Mouse (Mus musculus): ENCODE measurements around the gene Plxna2. TPM values are rescaled to one million over a fixed set of nuclear protein-coding genes. Genes with fewer than 3 reads are reported as not detected.

Gene Plxna2
- total and polyA plus RNA-seq, 2 experiments from 2014 or later: 9.9 to 43.6 TPM

DNA sequence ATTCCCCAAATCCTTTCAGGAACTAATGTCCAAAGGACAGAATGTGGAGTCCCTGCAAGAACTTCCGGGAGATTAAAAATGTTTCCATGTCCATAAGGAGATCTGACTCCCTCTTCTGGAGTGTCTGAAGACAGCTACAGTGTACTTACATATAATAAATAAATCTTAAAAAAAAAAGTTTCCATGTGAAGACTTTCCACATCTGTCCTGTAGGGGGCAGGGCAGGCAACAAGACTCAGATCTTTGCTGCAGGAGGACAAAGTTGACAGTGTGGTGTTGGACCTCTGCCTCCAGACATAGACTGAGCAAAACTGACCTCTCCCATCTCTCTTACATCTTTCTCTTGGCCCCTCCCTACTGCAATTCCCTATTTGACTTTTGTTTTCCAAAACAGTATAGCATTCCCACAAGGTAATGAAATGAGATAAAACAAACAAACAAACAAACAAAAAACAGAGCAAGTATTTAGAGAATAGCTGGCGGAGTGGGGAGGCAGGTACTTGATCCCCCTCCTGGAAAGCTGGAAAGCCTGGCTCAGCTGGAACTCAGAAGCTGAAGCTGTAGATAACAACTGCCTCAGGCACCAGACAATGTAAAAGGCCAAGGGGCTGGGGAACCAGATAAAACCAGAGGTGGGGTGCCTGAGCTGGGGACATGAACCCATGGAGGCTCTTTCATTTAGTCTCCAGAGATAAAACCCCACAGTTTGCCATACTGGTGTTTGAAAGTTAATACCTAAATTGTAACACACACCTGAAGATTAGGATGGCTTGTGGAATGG, 143.6 kb downstream of the Plxna2 start:
- Histone ChIP-seq H3K9ac (replicated peaks; ENCODE audit: low read length, poor library complexity, severe bottlenecking) (no peak overlapping the region), H3K9me3 (ENCODE audit: low read length) (no peaks in the 10 kb centered on the region), H3K27ac (ENCODE audit: low read depth, low read length) (no peak overlapping the region), H3K36me3 (ENCODE audit: insufficient read depth, low read length) (peaks cover 14% of the 10 kb centered on the region; the same call in 1 of the 2 replicates), H3K27me3 (ENCODE audit: insufficient read depth, low read length) (no peaks in the 10 kb centered on the region), H3K4me3 (ENCODE audit: low read depth, low read length) (no peak overlapping the region), H3K4me2 (ENCODE audit: low read depth, low read length, poor library complexity, severe bottlenecking) (no peak overlapping the region), H3K4me1 (ENCODE audit: insufficient read depth, low read length) (no peaks in the 10 kb centered on the region)
- peak; percentile 51 for DNase-seq (ENCODE audit: low spot score)
- ATAC-seq (ENCODE audit: low FRiP score): no peak
- WGBS: 84% methylated on average over 2 of the region's 2 CpGs
- TF ChIP-seq CTCF (IDR thresholded peaks at IDR 0.05): peak; percentile 70

DNA sequence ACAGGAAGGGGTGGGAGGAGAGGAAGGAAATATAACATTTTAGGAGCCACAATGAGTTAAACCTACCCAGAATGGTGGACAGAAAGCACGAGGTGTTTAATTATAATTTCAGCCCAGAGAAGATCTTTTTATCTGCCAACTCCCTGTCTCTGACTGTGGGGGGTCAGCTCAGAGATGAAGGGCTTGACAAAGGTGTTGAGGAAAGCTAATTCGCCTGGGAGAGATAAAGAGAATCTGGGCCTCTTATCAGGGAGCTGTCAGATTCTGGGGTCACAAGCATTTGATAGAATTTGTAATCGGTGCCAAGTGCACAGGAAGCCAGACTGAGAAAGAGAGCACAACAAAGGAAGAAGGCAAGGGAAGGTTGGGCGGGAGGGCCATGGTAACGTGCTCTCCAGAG, 144.9 kb downstream of the Plxna2 start:
- Histone ChIP-seq H3K9ac (replicated peaks; ENCODE audit: low read length, poor library complexity, severe bottlenecking) (no peak overlapping the region), H3K4me2 (ENCODE audit: low read depth, low read length, poor library complexity, severe bottlenecking) (no peak overlapping the region), H3K27ac (ENCODE audit: low read depth, low read length) (no peak overlapping the region), H3K36me3 (ENCODE audit: insufficient read depth, low read length) (peaks cover 14% of the 10 kb centered on the region; the same call in 1 of the 2 replicates), H3K4me3 (ENCODE audit: low read depth, low read length) (no peak overlapping the region), H3K9me3 (ENCODE audit: low read length) (no peaks in the 10 kb centered on the region), H3K4me1 (ENCODE audit: insufficient read depth, low read length) (no peaks in the 10 kb centered on the region), H3K27me3 (ENCODE audit: insufficient read depth, low read length) (no peaks in the 10 kb centered on the region)
- no peak for DNase-seq (ENCODE audit: low spot score)
- no peak for ATAC-seq (ENCODE audit: low FRiP score)
- 48% methylated on average over 5 of the region's 5 CpGs for WGBS
- no peak for TF ChIP-seq CTCF (IDR thresholded peaks at IDR 0.05)

DNA sequence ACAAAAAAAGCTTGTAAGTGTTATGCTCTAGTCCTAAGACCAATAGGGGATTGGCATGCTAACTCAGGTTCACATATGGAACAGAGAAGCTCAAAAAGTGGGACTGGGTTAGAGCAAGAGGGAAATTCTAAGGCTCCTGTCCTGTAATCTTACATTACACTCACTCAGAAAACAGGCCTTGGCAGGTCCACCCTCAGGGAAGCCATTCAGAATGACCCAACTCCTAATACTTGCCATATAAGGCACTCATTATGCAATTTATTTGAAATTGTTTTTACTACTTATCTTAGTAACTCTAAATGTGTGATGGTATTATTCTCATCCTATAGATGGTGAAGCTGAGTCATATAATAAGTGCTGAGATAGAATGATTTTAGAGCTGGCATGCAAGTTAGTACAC, 146.9 kb downstream of the Plxna2 start:
- no peak for DNase-seq (ENCODE audit: low spot score)
- no peaks in the 10 kb centered on the region for H3K4me1 ChIP-seq (ENCODE audit: insufficient read depth, low read length)
- no peak overlapping the region for H3K4me3 ChIP-seq (ENCODE audit: low read depth, low read length)
- peaks cover 14% of the 10 kb centered on the region; the same call in 1 of the 2 replicates for H3K36me3 ChIP-seq (ENCODE audit: insufficient read depth, low read length)
- TF ChIP-seq CTCF (IDR thresholded peaks at IDR 0.05): no peak
- H3K4me2 ChIP-seq (ENCODE audit: low read depth, low read length, poor library complexity, severe bottlenecking): no peak overlapping the region
- H3K9ac ChIP-seq (replicated peaks; ENCODE audit: low read length, poor library complexity, severe bottlenecking): no peak overlapping the region
- no peak overlapping the region for H3K27ac ChIP-seq (ENCODE audit: low read depth, low read length)
- ATAC-seq (ENCODE audit: low FRiP score): no peak
- H3K9me3 ChIP-seq (ENCODE audit: low read length): no peaks in the 10 kb centered on the region
- no peaks in the 10 kb centered on the region for H3K27me3 ChIP-seq (ENCODE audit: insufficient read depth, low read length)

DNA sequence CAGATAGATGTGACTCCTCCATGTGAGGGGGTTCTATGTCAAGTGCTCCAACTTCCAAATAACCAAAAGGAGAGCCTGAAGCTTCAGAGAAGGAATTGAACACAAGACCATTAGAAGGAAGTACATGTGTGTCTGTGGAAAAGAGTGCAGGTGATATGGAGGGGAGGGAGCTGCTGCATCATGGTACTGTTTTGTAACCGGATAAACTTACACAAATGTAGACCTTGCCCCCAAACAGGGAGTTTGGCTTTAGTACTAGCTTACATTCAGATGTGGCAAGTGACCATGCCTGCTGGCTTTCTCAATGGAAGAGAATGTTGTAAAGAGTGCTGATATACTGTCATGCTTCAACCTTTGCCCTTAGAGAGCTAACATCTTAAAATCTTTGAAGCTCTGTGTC, 150.8 kb downstream of the Plxna2 start:
- 73% methylated on average over 1 of the region's 1 CpGs for WGBS
- no peak overlapping the region for H3K4me2 ChIP-seq (ENCODE audit: low read depth, low read length, poor library complexity, severe bottlenecking)
- no peaks in the 10 kb centered on the region for H3K4me1 ChIP-seq (ENCODE audit: insufficient read depth, low read length)
- TF ChIP-seq CTCF (IDR thresholded peaks at IDR 0.05): no peak
- no peaks in the 10 kb centered on the region for H3K9me3 ChIP-seq (ENCODE audit: low read length)
- ATAC-seq (ENCODE audit: low FRiP score): no peak
- H3K9ac ChIP-seq (replicated peaks; ENCODE audit: low read length, poor library complexity, severe bottlenecking): no peak overlapping the region
- H3K27ac ChIP-seq (ENCODE audit: low read depth, low read length): no peak overlapping the region
- H3K4me3 ChIP-seq (ENCODE audit: low read depth, low read length): no peak overlapping the region
- peaks cover 10% of the 10 kb centered on the region; the same call in 1 of the 2 replicates for H3K36me3 ChIP-seq (ENCODE audit: insufficient read depth, low read length)
- no peak for DNase-seq (ENCODE audit: low spot score)
- no peaks in the 10 kb centered on the region for H3K27me3 ChIP-seq (ENCODE audit: insufficient read depth, low read length)

DNA sequence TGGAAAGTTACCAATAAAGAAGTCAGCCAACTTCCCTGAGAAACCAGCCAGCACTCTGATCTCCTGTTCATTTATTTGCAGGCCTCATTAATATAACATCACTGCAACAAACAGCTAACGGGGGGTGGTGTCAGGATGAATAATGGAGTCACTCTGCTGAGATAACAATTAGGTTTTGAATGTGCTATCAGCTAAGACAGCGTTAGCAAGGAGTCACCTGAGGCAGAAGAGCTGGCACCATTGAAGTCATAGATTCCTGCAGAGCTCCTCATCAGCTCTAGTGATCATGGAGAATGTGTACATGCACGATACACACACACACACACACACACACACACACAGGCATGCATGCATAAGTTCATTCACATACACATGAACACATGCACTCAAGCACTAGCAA, 154.0 kb downstream of the Plxna2 start:
- ATAC-seq (ENCODE audit: low FRiP score): no peak

DNA sequence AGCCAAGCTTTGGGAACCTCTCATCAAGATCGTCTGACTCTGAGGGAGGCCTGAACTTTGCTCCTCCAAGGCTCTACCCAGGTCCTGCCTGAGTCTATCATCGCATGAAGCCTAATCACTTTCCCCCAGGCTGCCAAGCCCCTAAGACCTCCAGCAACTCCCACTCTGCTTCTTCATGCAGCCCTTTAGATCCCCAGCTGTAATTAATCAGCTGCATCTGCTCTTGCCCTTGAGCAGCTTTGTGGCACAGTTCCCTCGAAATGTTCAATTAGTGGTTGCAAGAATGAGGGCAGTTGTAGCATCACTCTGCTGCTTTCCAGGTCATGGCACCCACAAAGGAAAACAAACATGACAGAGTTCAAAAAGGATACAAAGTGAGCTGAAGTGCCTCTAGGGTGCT, 155.9 kb downstream of the Plxna2 start:
- no peak overlapping the region for H3K9ac ChIP-seq (replicated peaks; ENCODE audit: low read length, poor library complexity, severe bottlenecking)

More for the DNA sequence above, 154.0 kb downstream of the Plxna2 start:
- WGBS: 48% methylated on average over 3 of the region's 3 CpGs
- H3K36me3 ChIP-seq (ENCODE audit: insufficient read depth, low read length): peaks cover 3% of the 10 kb centered on the region; the same call in 1 of the 2 replicates
- H3K4me2 ChIP-seq (ENCODE audit: low read depth, low read length, poor library complexity, severe bottlenecking): no peak overlapping the region
- no peak for DNase-seq (ENCODE audit: low spot score)
- no peaks in the 10 kb centered on the region for H3K27me3 ChIP-seq (ENCODE audit: insufficient read depth, low read length)
- H3K9ac ChIP-seq (replicated peaks; ENCODE audit: low read length, poor library complexity, severe bottlenecking): no peak overlapping the region
- H3K9me3 ChIP-seq (ENCODE audit: low read length): no peaks in the 10 kb centered on the region
- no peak for TF ChIP-seq CTCF (IDR thresholded peaks at IDR 0.05)
- H3K4me1 ChIP-seq (ENCODE audit: insufficient read depth, low read length): no peaks in the 10 kb centered on the region
- no peak overlapping the region for H3K4me3 ChIP-seq (ENCODE audit: low read depth, low read length)
- no peak overlapping the region for H3K27ac ChIP-seq (ENCODE audit: low read depth, low read length)

More for the DNA sequence above, 155.9 kb downstream of the Plxna2 start:
- DNase-seq (ENCODE audit: low spot score): no peak
- TF ChIP-seq CTCF (IDR thresholded peaks at IDR 0.05): no peak
- Histone ChIP-seq H3K27ac (ENCODE audit: low read depth, low read length) (no peak overlapping the region), H3K4me1 (ENCODE audit: insufficient read depth, low read length) (no peaks in the 10 kb centered on the region), H3K4me2 (ENCODE audit: low read depth, low read length, poor library complexity, severe bottlenecking) (no peak overlapping the region), H3K36me3 (ENCODE audit: insufficient read depth, low read length) (peaks cover 3% of the 10 kb centered on the region; the same call in 1 of the 2 replicates), H3K27me3 (ENCODE audit: insufficient read depth, low read length) (no peaks in the 10 kb centered on the region), H3K4me3 (ENCODE audit: low read depth, low read length) (no peak overlapping the region), H3K9me3 (ENCODE audit: low read length) (no peaks in the 10 kb centered on the region)
- ATAC-seq (ENCODE audit: low FRiP score): no peak
- WGBS: 42% methylated on average over 3 of the region's 3 CpGs
